Mouse (Mus musculus) heart, embryonic 14.5 days (tissue): ENCODE measurements around the gene Eps8l2. TPM values are rescaled to one million over a fixed set of nuclear protein-coding genes. Genes with fewer than 3 reads are reported as not detected.
A peak's percentile ranks its signal among the peaks of the same experiment; 100 is the strongest.

Source experiments
- ATAC-seq: fragments of 200-750 bp; cut with Nextera tagmentation; 2 replicates; pipeline ENCODE4 v1.8.0; 2017; ENCODE audit warnings: low read depth, moderate TSS enrichment; ENCODE audit not compliant: insufficient number of reproducible peaks, insufficient read depth, low FRiP score
- H3K27ac ChIP-seq, 2 experiments: fragments of 200-500 bp in 1 of 2; fragments of 300-500 bp in 1 of 2; sonication (generic) in 1 of 2; replicated peaks in 1 of 2; 2 replicates each; pipeline ENCODE4 v1.5.1; 2012 to 2014; ENCODE audit warnings: low read depth in 2 of 2, low read length in 2 of 2, control low read depth in 1 of 2, mild to moderate bottlenecking in 1 of 2, mixed read lengths in 1 of 2; ENCODE audit not compliant: control insufficient read depth in 1 of 2, insufficient read depth in 1 of 2
- H3K27me3 ChIP-seq: fragments of 300-500 bp; sonication (generic); 2 replicates; pipeline ENCODE4 v1.6.1; 2014; ENCODE audit warnings: mild to moderate bottlenecking, low read length, control low read depth; ENCODE audit not compliant: control insufficient read depth, insufficient read depth
- H3K36me3 ChIP-seq: fragments of 300-500 bp; sonication (generic); 2 replicates; pipeline ENCODE4 v1.6.1; 2014; ENCODE audit warnings: mild to moderate bottlenecking, control low read depth, low read length, mixed read lengths; ENCODE audit not compliant: control insufficient read depth, insufficient read depth
- H3K4me1 ChIP-seq, 2 experiments: fragments of 200-500 bp in 1 of 2; fragments of 300-500 bp in 1 of 2; sonication (generic) in 1 of 2; 2 replicates each; pipeline ENCODE4 v1.6.1; 2012 to 2014; ENCODE audit warnings: low read length in 2 of 2, control low read depth in 1 of 2, mixed read lengths in 1 of 2; ENCODE audit not compliant: control insufficient read depth in 2 of 2, insufficient read depth in 2 of 2
- H3K4me2 ChIP-seq: fragments of 300-500 bp; sonication (generic); 2 replicates; pipeline ENCODE4 v1.6.1; 2014; ENCODE audit warnings: mild to moderate bottlenecking, low read length
- H3K4me3 ChIP-seq, 2 experiments: fragments of 200-500 bp in 1 of 2; fragments of 300-500 bp in 1 of 2; sonication (generic) in 1 of 2; 2 replicates each; pipeline ENCODE4 v1.5.1; 2012 to 2014; ENCODE audit warnings: low read length in 2 of 2, mild to moderate bottlenecking in 2 of 2, control low read depth in 1 of 2, low read depth in 1 of 2, moderate library complexity in 1 of 2; ENCODE audit not compliant: control insufficient read depth in 1 of 2, insufficient read depth in 1 of 2
- H3K9ac ChIP-seq: fragments of 300-500 bp; sonication (generic); 2 replicates; pipeline ENCODE4 v1.6.1; 2014; ENCODE audit warnings: mild to moderate bottlenecking, low read length
- H3K9me3 ChIP-seq: fragments of 300-500 bp; sonication (generic); 2 replicates; pipeline ENCODE4 v1.6.1; 2016; ENCODE audit warnings: low read length, control low read depth; ENCODE audit not compliant: control insufficient read depth
- WGBS: fragments of 180-500 bp; shearing (Covaris S2); extraction: QIAGEN DNeasy Blood & Tissue Kit; methylation state at CpG from one replicate; pipeline ENCODE4 v1.1.7; 2014; 5-methylcytosine and 5-hydroxymethylcytosine counted together
- polyA plus RNA-seq: library from polyadenylated mRNA; unstranded; fragments of >200 nt; fragmentation: Nextera tagmentation; extraction: Ambion mirVana; gene quantifications from 2 replicates; pipeline ENCODE4 v1.2.1, GENCODE M21; 2014

Eps8l2 gene
- polyA plus RNA-seq, 1 experiment from 2014 or later = 0.76 TPM

DNA sequence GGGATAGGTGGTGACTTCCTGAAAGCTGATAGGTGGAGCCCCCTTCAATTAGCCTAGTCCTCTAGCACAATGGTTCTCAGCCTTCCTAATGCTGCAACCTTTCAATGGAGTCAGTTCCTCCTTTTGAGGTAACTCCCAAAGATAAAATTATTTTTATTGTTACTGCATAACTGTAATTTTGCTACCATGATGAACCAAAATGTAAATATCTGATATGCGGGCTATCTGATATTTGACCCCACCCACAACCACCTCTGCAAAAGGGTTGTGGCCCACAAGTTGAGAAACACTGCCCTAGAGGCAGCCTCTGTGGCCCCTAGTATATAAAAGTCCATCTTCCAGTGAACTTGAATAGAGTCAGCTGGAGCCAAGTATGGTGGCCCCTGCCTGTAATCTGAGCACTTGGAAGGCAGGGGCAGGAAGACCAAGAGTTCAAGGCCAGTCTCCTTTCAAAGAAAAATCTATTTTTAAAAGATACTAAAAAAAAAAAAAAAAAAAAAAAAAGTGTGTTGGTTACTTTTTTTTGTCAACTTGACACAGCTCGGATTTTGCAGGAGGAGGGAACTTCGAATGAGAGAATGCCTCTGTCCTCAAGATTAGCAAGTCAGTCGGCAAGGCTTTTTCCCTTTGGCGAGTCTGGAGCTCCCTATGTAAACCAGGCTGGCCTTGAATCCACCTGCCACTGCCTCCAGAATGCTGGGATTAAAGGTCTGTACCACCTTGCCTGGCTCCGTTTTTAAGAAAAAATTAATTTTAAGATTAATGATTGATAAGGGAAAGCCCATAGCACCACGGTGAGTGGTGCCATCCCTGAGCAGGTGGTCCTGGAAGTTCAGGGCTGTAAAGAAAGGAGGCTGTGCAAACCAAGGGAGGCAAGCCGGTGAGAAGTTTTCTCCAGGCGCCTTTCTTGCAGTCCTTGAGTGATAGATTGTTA lies 51.9 kb downstream of the Eps8l2 start:
- Histone ChIP-seq H3K9ac (no peak overlapping the region), H3K36me3 (0 out of 2 replicates have a peak, but pooled peaks cover 3% of the 10 kb centered on the region), H3K27ac (no peak overlapping the region), H3K4me1 (peaks cover 10 to 12% of the 10 kb centered on the region in 2 experiments), H3K27me3 (no peaks in the 10 kb centered on the region), H3K4me3 (no peak overlapping the region), H3K4me2 (peak overlapping the region; percentile 98; the same call in 1 of the 2 replicates), H3K9me3 (no peaks in the 10 kb centered on the region)
- WGBS = 55% methylated on average over 9 of the region's 9 CpGs
- ATAC-seq = no peak

DNA sequence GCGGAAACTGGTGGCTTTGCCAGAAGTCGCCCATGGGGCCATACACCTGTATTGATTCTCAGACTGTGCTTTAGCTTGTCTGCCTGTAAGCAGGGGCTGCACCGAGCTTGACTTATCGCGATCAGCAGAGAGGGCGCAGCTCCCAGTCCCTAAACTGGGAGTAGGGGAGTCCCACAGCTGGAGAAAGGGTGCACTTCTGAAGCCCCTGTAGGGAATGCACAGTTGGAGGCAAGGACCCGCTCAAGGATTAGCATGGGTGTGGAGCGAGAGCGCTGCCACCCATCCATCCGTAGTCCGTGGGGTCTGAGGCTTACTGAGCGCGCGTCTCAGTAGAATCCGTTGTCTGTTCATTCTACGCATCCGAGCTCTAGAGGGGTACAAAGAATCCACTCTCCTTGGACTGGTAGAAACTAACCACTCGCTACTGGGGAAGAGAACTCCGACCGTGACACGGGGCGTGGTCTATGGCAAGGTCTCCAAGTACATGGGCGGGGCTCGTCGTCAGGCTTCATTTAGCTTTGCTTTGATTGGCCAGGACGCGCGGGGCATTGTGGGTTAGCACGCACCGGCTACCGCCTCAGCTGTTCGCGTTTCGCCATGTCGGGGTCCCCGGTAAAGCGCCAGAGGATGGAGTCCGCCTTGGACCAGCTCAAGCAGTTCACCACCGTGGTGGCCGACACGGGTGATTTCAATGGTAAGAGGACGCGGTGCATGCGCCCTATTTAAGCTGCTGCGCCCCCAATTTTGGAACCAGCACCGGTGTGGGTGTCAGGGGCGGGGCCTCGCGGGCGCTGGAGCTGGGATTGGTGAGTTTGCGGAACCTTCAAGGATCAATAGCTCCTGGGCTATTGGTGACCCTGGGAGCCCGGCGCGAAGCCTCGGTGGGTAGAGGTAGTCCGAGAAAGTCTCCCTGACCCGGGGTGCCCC lies 53.2 kb downstream of the Eps8l2 start, which contains the start of gene Taldo1:
Gene Taldo1 (plus strand): TSS at position 575 of the 927 bp plus-strand sequence.
- peak within 1 kb of the TSS; percentile 98 for H3K4me2 ChIP-seq
- ATAC-seq = peak; percentile 93
- no peaks in the 10 kb centered on the region for H3K9me3 ChIP-seq
- H3K4me3 ChIP-seq = peak within 1 kb of the TSS; percentile 79 to 90
- H3K9ac ChIP-seq = peak within 1 kb of the TSS; percentile 84
- under 1% methylated on average over 57 of the region's 57 CpGs for WGBS
- H3K4me1 ChIP-seq = peaks cover 10 to 12% of the 10 kb centered on the region in 2 experiments
- H3K36me3 ChIP-seq = peaks cover 15% of the 10 kb centered on the region
- H3K27ac ChIP-seq = peak within 1 kb of the TSS; percentile 56 to 69
- H3K27me3 ChIP-seq = no peaks in the 10 kb centered on the region

DNA sequence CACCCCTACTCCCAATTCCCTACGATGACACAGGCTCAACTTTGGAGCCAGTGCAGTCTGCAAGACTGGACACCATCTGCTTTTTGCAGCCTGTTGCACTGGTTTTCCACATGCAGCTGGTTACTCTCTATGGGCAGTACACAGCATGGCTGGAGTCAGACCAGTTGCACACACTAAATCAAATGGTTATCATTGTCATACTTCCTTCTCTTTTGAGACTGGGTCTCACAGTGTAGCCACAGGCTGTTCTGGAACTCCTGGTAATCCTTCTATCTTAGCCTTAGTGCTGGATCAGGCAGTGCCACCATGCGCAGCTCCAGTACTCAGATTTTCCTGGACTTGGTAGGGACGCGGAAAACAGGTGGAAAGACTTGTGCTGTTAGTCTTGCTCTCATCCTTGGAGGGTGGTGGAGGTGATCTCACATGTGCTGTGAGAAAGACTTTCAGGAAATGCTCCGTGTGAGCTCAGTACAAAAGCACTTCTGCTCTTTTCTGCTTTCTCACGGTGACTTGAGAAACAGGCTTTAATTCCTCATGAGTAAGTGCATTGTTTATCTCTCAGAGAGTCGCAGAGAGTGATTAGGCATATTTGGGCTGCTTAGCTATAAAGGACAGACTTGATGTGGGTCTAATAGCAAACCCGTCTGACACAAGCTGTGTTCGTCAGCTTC lies 54.0 kb downstream of the Eps8l2 start:
- WGBS = 27% methylated on average over 9 of the region's 9 CpGs
- peak; percentile 4; the same call in 1 of the 2 replicates for ATAC-seq

DNA sequence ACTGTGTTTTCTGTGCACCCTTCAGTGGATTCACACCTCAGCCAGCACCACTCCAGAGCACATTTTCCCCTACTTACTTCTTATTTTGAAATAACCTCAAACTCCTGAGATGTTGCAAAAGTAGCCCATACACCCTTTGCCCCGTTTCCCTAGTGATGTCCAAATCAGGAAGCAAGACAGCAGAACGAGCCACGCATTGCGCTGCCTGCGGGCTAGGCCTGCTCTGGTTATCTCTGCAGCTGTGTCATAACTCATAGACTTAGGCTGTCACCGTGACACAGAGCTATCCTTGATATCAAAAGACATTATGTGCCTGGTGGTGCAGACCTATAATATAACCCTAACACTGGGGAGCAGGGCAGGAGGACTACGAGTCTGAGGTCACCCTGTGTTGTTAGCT lies 55.5 kb downstream of the Eps8l2 start:
- H3K9ac ChIP-seq = no peak overlapping the region
- WGBS = 81% methylated on average over 7 of the region's 7 CpGs
- H3K4me2 ChIP-seq = no peak overlapping the region
- no peaks in the 10 kb centered on the region for H3K9me3 ChIP-seq
- no peak overlapping the region for H3K4me3 ChIP-seq
- peaks cover 10 to 12% of the 10 kb centered on the region in 2 experiments for H3K4me1 ChIP-seq
- ATAC-seq = no peak
- H3K27me3 ChIP-seq = no peaks in the 10 kb centered on the region
- no peak overlapping the region for H3K27ac ChIP-seq
- H3K36me3 ChIP-seq = peaks cover 36% of the 10 kb centered on the region

More for the DNA sequence above, 54.0 kb downstream of the Eps8l2 start:
- H3K9me3 ChIP-seq = no peaks in the 10 kb centered on the region
- peaks cover 21% of the 10 kb centered on the region for H3K36me3 ChIP-seq
- peak overlapping the region; percentile 84 for H3K9ac ChIP-seq
- H3K4me3 ChIP-seq = peak overlapping the region; percentile 79 to 90
- no peaks in the 10 kb centered on the region for H3K27me3 ChIP-seq
- peak overlapping the region; percentile 45 to 46; a peak in 3 of 4 replicates for H3K27ac ChIP-seq
- peak overlapping the region; percentile 98 for H3K4me2 ChIP-seq
- H3K4me1 ChIP-seq = peaks cover 10 to 12% of the 10 kb centered on the region in 2 experiments

DNA sequence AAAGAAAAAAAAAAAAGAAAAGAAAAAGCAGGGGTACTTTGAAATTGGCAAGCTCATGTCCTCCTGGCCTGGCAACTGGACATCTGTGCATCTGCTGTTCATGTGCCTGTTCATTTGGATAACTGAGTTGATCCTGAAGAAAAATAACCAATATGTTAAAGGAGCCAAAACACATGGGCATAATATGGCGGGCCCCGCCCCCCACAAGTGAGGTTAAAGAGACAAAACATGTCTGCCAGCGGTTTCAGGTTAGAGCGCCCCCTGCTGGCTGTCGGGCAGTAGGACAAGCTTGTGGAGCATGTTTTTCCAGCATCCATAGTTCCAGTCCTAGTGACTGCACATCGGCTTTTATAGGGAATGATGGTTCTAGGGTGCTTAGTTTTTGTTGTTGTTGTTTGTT lies 56.1 kb downstream of the Eps8l2 start:
- no peak overlapping the region for H3K4me2 ChIP-seq
- H3K27ac ChIP-seq = no peak overlapping the region
- WGBS = 27% methylated on average over 6 of the region's 6 CpGs
- H3K9ac ChIP-seq = no peak overlapping the region
- H3K4me1 ChIP-seq = peaks cover 10 to 12% of the 10 kb centered on the region in 2 experiments
- peaks cover 42% of the 10 kb centered on the region for H3K36me3 ChIP-seq
- no peak for ATAC-seq
- H3K9me3 ChIP-seq = no peaks in the 10 kb centered on the region
- H3K27me3 ChIP-seq = no peaks in the 10 kb centered on the region
- no peak overlapping the region for H3K4me3 ChIP-seq

DNA sequence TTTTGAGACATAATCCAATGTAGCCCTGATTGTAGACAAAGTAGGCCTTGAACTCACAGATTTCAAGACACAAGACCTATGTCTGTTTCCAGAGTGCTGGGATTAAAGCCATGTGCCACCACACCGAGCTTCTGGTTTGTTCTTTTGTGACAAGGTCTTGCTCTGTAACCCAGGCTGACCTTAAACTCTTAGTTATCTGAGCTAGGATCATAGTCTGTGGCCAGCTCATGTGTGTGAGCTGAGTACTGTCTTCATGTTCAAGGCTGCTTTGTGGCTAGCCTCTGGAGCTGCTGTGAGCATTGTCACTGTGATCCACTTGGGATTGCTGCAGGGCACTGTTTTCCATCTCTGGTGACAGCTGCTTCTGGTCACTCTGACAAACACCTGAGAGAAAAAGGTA lies 56.7 kb downstream of the Eps8l2 start:
- Histone ChIP-seq H3K9ac (no peak overlapping the region), H3K36me3 (peaks cover 47% of the 10 kb centered on the region), H3K27me3 (no peaks in the 10 kb centered on the region), H3K27ac (no peak overlapping the region), H3K4me3 (no peak overlapping the region), H3K4me1 (peaks cover 10 to 12% of the 10 kb centered on the region in 2 experiments), H3K9me3 (no peaks in the 10 kb centered on the region), H3K4me2 (no peak overlapping the region)
- 81% methylated on average over 1 of the region's 1 CpGs for WGBS
- ATAC-seq = no peak

DNA sequence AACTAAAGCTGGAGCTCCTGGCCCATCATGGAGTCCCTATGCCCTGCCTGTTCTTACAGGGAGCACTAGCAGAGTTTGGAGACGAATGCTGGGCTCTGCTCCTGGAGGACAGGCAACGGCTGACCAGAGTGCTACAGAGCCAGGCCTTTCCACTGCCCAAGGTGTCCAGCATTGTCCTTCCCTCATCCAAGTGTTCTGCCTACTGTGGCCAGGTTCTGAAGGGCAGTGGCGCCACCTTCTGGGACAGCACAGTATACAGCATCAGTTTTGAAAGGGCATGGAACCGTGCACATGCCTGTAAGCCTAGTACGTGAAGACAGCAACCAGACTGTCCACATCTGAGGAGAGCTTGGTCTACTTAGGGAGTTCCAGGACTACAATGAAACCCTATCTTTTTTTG lies 64.6 kb downstream of the Eps8l2 start:
- 42% methylated on average over 5 of the region's 5 CpGs for WGBS
- H3K4me3 ChIP-seq = no peak overlapping the region
- H3K27ac ChIP-seq = no peak overlapping the region
- H3K4me1 ChIP-seq = no peaks in the 10 kb centered on the region
- peaks cover 66% of the 10 kb centered on the region for H3K36me3 ChIP-seq
- H3K4me2 ChIP-seq = no peak overlapping the region
- no peaks in the 10 kb centered on the region for H3K27me3 ChIP-seq
- ATAC-seq = peak; percentile 37; the same call in 1 of the 2 replicates
- no peak overlapping the region for H3K9ac ChIP-seq
- H3K9me3 ChIP-seq = no peaks in the 10 kb centered on the region
